ENCODE assay signal across 1 mouse cellular context in genomic region chr1:128832201-128832883, GRCm38 (mm10).
TF ChIP-seq lines count a peak whose summit lies in the region.

No protein-coding gene starts in this region.

TF ChIP-seq in CH12.LX, 34 proteins besides CTCF, POLR2A, EP300 and RAD21 (continued from another document):
- peak; percentile 89 for TF ChIP-seq SMC3 (IDR thresholded peaks at IDR 0.05; ENCODE audit: low read depth, low read length)
- peak; percentile 71 for TF ChIP-seq MXI1 (IDR thresholded peaks at IDR 0.05; ENCODE audit: low read depth, low read length)
- no peak for TF ChIP-seq USF1 (IDR thresholded peaks at IDR 0.05; ENCODE audit: low read depth, low read length)
- no peak for TF ChIP-seq E2F4 (IDR thresholded peaks at IDR 0.05; ENCODE audit: insufficient replicate concordance, low read depth, low read length)
- peak; percentile 75 for TF ChIP-seq ETS1 (conservative IDR thresholded peaks at IDR 0.05; ENCODE audit: low read depth, low read length)
- 0 out of 2 replicates have a peak, but pooled peaks have one; percentile 53 for TF ChIP-seq MAZ (IDR thresholded peaks at IDR 0.05; ENCODE audit: low read depth, low read length)
TF ChIP-seq in CH12.LX: peak in this region for 19.
